Mouse (Mus musculus) liver, postnatal 0 days (tissue): Measurements from ENCODE around the gene Stx18.

ENCODE experiments used
- CTCF ChIP-seq: sonication (generic); IDR thresholded peaks from 2 replicates; pipeline ENCODE4 v1.5.1; 2016; ENCODE audit warnings: antibody characterized with exemption, low read depth
- EP300 ChIP-seq: IDR thresholded peaks from 2 replicates; pipeline ENCODE4 v1.6.1; 2016; ENCODE audit warnings: antibody characterized with exemption, low read depth, mild to moderate bottlenecking

GRCm38 (mm10) chr5:38090581-38090980 is 52.0 kb downstream of the Stx18 start:
- TF ChIP-seq CTCF (no peak), EP300 (no peak)
